Comparison of ENCODE assay signal across 8 mouse cellular contexts in genomic region chr13:55209649-55210192, GRCm38 (mm10). TPM values are rescaled to one million over a fixed set of nuclear protein-coding genes. Genes with fewer than 3 reads are reported as not detected.
DNase-seq lines count a peak whose midpoint lies in the region; ATAC-seq and TF ChIP-seq lines count a peak whose summit lies in the region.

Nsd1 (plus strand) TSS chr13:55209782.

- H3K9ac ChIP-seq in lung, embryonic 15.5 days: peak within 1 kb of the TSS; percentile 90
- H3K9ac ChIP-seq in intestine, embryonic 14.5 days (ENCODE audit: low read length): peak within 1 kb of the TSS; percentile 89
- peak within 1 kb of the TSS; percentile 89 for H3K9ac ChIP-seq in liver, embryonic 14.5 days (replicated peaks)

- H3K36me3 ChIP-seq in lung, embryonic 15.5 days: peaks cover 14% of the 10 kb centered on the region
- H3K36me3 ChIP-seq in intestine, embryonic 14.5 days (ENCODE audit: control insufficient read depth, insufficient read depth, low read length): peaks cover 15% of the 10 kb centered on the region
- peaks cover 15% of the 10 kb centered on the region for H3K36me3 ChIP-seq in liver, embryonic 14.5 days (replicated peaks; ENCODE audit: control insufficient read depth, insufficient read depth, low read depth)
- peaks cover 13% of the 10 kb centered on the region for H3K36me3 ChIP-seq in small intestine, adult 2 months (ENCODE audit: control insufficient read depth, insufficient read depth, low read length)

- H3K27ac ChIP-seq in lung, embryonic 15.5 days: peak within 1 kb of the TSS; percentile 98
- H3K27ac ChIP-seq in intestine, embryonic 14.5 days (ENCODE audit: low read depth): peak within 1 kb of the TSS; percentile 99
- peak within 1 kb of the TSS; percentile 61 for H3K27ac ChIP-seq in liver, embryonic 14.5 days
- peak within 1 kb of the TSS; percentile 73 for H3K27ac ChIP-seq in small intestine, adult 2 months (ENCODE audit: insufficient read depth, low read depth, low read length)

- ATAC-seq in lung, embryonic 15.5 days (ENCODE audit: borderline replicate concordance, extremely low read depth, low FRiP score, low TSS enrichment): 0 out of 2 replicates have a peak, but pooled peaks have one; percentile 0
- ATAC-seq in intestine, embryonic 14.5 days (replicated peaks; ENCODE audit: low FRiP score, low TSS enrichment, low read depth): no peak
- ATAC-seq in liver, embryonic 14.5 days (ENCODE audit: insufficient read depth): no peak

- no peaks in the 10 kb centered on the region for H3K27me3 ChIP-seq in lung, embryonic 15.5 days
- no peaks in the 10 kb centered on the region for H3K27me3 ChIP-seq in intestine, embryonic 14.5 days (replicated peaks; ENCODE audit: control insufficient read depth, insufficient read depth, low read length)
- H3K27me3 ChIP-seq in liver, embryonic 14.5 days (ENCODE audit: control insufficient read depth, insufficient read depth, low read length): no peaks in the 10 kb centered on the region
- H3K27me3 ChIP-seq in small intestine, adult 2 months (ENCODE audit: control insufficient read depth, insufficient read depth, low read length): no peaks in the 10 kb centered on the region

- peak within 1 kb of the TSS; percentile 86 for H3K4me2 ChIP-seq in lung, embryonic 15.5 days
- peak within 1 kb of the TSS; percentile 98 for H3K4me2 ChIP-seq in intestine, embryonic 14.5 days (ENCODE audit: low read length)
- peak within 1 kb of the TSS; percentile 80 for H3K4me2 ChIP-seq in liver, embryonic 14.5 days (ENCODE audit: low read depth)

- H3K4me1 ChIP-seq in lung, embryonic 15.5 days: peaks cover 32% of the 10 kb centered on the region
- peaks cover 27% of the 10 kb centered on the region for H3K4me1 ChIP-seq in intestine, embryonic 14.5 days (replicated peaks; ENCODE audit: control insufficient read depth, insufficient read depth, low read length)
- peaks cover 17 to 30% of the 10 kb centered on the region in 2 experiments for H3K4me1 ChIP-seq in liver, embryonic 14.5 days (replicated peaks; ENCODE audit: control insufficient read depth in 2 of 2, insufficient read depth in 2 of 2, low read length in 1 of 2)
- H3K4me1 ChIP-seq in small intestine, adult 2 months (ENCODE audit: control insufficient read depth, insufficient read depth, insufficient read length, low read length): peaks cover 10% of the 10 kb centered on the region

- TF ChIP-seq EP300 in liver, embryonic 14.5 days (IDR thresholded peaks at IDR 0.05; ENCODE audit: low read depth): no peak

- no peaks in the 10 kb centered on the region for H3K9me3 ChIP-seq in lung, embryonic 15.5 days
- no peaks in the 10 kb centered on the region for H3K9me3 ChIP-seq in intestine, embryonic 14.5 days (ENCODE audit: control insufficient read depth, low read length)
- no peaks in the 10 kb centered on the region for H3K9me3 ChIP-seq in liver, embryonic 14.5 days (ENCODE audit: control insufficient read depth, low read length)

- no peak for TF ChIP-seq POLR2A in brain, embryonic 14.5 days (IDR thresholded peaks at IDR 0.05; ENCODE audit: borderline replicate concordance, extremely low read depth, insufficient read depth, insufficient read length, poor library complexity, severe bottlenecking)
- no peak for TF ChIP-seq POLR2A in small intestine, adult 2 months (IDR thresholded peaks at IDR 0.05; ENCODE audit: low read depth, low read length)

- no peak for DNase-seq in lung, adult 18-20 months
- DNase-seq in brain, embryonic 14.5 days (ENCODE audit: low read depth): no peak
- no peak for DNase-seq in gastrocnemius, postnatal 4 days (ENCODE audit: low spot score in 2 of 2)
- DNase-seq in intestine, embryonic 14.5 days (ENCODE audit: low spot score): no peak
- DNase-seq in liver, embryonic 14.5 days (ENCODE audit: low read depth in 3 of 3, low spot score in 3 of 3): no peak
- DNase-seq in embryo, embryonic 10 days (ENCODE audit: low spot score): no peak

- WGBS in lung, embryonic 15.5 days: 36% methylated on average over 31 of the region's 31 CpGs
- WGBS in intestine, embryonic 14.5 days: 36% methylated on average over 31 of the region's 31 CpGs
- WGBS in liver, embryonic 14.5 days (ENCODE audit: insufficient replicate concordance): 60% methylated on average over 31 of the region's 31 CpGs
- 82% methylated on average over 31 of the region's 31 CpGs for WGBS in small intestine, adult 2 months

- H3K4me3 ChIP-seq in lung, embryonic 15.5 days: peak within 1 kb of the TSS; percentile 71
- peak within 1 kb of the TSS; percentile 91 for H3K4me3 ChIP-seq in intestine, embryonic 14.5 days (ENCODE audit: low read depth, low read length)
- H3K4me3 ChIP-seq in liver, embryonic 14.5 days (ENCODE audit: insufficient read depth in 1 of 2, low read depth in 2 of 2, low read length in 2 of 2): peak within 1 kb of the TSS; percentile 64 to 91
- peak within 1 kb of the TSS; percentile 77 for H3K4me3 ChIP-seq in small intestine, adult 2 months (ENCODE audit: low read depth, low read length)

- TF ChIP-seq CTCF in brain, embryonic 14.5 days (IDR thresholded peaks at IDR 0.05; ENCODE audit: borderline replicate concordance, extremely low read depth, insufficient read depth, insufficient read length): no peak
- TF ChIP-seq CTCF in liver, embryonic 14.5 days (IDR thresholded peaks at IDR 0.05; ENCODE audit: low read depth): peak; percentile 36; the same call in 1 of the 2 replicates
- TF ChIP-seq CTCF in small intestine, adult 2 months (IDR thresholded peaks at IDR 0.05; ENCODE audit: extremely low read depth, insufficient read length, insufficient replicate concordance, low read depth, low read length): no peak

RNA-seq across cellular contexts. Expression of gene Nsd1, which starts in this region (rescaled TPM):
- polyA plus RNA-seq in lung, embryonic 15.5 days (2015; fragmentation: Nextera tagmentation; extraction: Ambion mirVana): 61.0 and 61.7 TPM in 2 replicates
- polyA plus RNA-seq in brain, embryonic 14.5 days (2012; rRNA removed): 38.1 and 52.2 TPM in 2 replicates
- 100 to 1,000 TPM; 114 to 127 TPM for total RNA-seq in gastrocnemius, postnatal 4 days (2021)
- polyA plus RNA-seq in intestine, embryonic 14.5 days (2014; fragmentation: Nextera tagmentation; extraction: Ambion mirVana): 67.5 and 69.3 TPM in 2 replicates
- 7.0 and 8.0 TPM in 2 replicates for polyA plus RNA-seq in liver, embryonic 14.5 days (2012; rRNA removed)
- polyA plus RNA-seq in liver, embryonic 14.5 days (2014; fragmentation: Nextera tagmentation; extraction: Ambion mirVana): 13.8 and 15.8 TPM in 2 replicates
- 6.9 and 16.3 TPM in 2 replicates for polyA plus RNA-seq in small intestine, adult 2 months (2012; rRNA removed)
